Mouse (Mus musculus) thymus, adult 18-20 months (tissue): ENCODE results near the gene Tmem204.
"Not testable (repeated sequence)": the region's sequence is repeated elsewhere in the genome, so short reads cannot be mapped to it uniquely, and the experiment has no call there.

Experiments used
- DNase-seq, 2 experiments: peaks; one replicate each; pipeline ENCODE4 v3.0.0; 2022; ENCODE audit warnings: mixed read lengths in 2 of 2

Tmem204 gene

GRCm38 (mm10) chr17:25083444-25083931, at the start of gene Tmem204:
TSS of gene Tmem204 (minus strand) at chr17:25083591.
- DNase-seq, result no peak

- DNase-seq, result no peak
Measured at GRCm38 (mm10) chr17:25130060-25130459, 46.7 kb upstream of the Tmem204 start.

- DNase-seq, result no peak
Measured at GRCm38 (mm10) chr17:25127681-25128080, 44.3 kb upstream of the Tmem204 start.

GRCm38 (mm10) chr17:25127079-25127478, 43.7 kb upstream of the Tmem204 start:
- no peak for DNase-seq

- DNase-seq, result not testable (repeated sequence)
Measured at GRCm38 (mm10) chr17:25125442-25126060, 42.2 kb upstream of the Tmem204 start.

- no peak for DNase-seq
Measured at GRCm38 (mm10) chr17:25123979-25124378, 40.6 kb upstream of the Tmem204 start.

- no peak for DNase-seq
Measured at GRCm38 (mm10) chr17:25120406-25120805, 37.0 kb upstream of the Tmem204 start, which contains the start of gene Ptx4. TSS of gene Ptx4 (plus strand) at chr17:25120760.

- DNase-seq, result no peak
Measured at GRCm38 (mm10) chr17:25117263-25117662, 33.9 kb upstream of the Tmem204 start.

GRCm38 (mm10) chr17:25115664-25116432, 32.5 kb upstream of the Tmem204 start, which contains the start of gene Telo2:
TSS of gene Telo2 (minus strand) at chr17:25115967.
- peak; percentile 79 to 85 for DNase-seq

GRCm38 (mm10) chr17:25114908-25115645, 31.7 kb upstream of the Tmem204 start:
- peak in 1 of 2 experiments; percentile 14 for DNase-seq

- no peak for DNase-seq
Measured at GRCm38 (mm10) chr17:25112423-25112810, 29.0 kb upstream of the Tmem204 start.

GRCm38 (mm10) chr17:25111739-25112422, 28.5 kb upstream of the Tmem204 start:
- DNase-seq, result no peak

- no peak for DNase-seq
Measured at GRCm38 (mm10) chr17:25111220-25111619, 27.8 kb upstream of the Tmem204 start.

- DNase-seq, result no peak
Measured at GRCm38 (mm10) chr17:25110590-25110989, 27.2 kb upstream of the Tmem204 start.

- no peak for DNase-seq
Measured at GRCm38 (mm10) chr17:25109578-25109977, 26.2 kb upstream of the Tmem204 start.

- no peak for DNase-seq
Measured at GRCm38 (mm10) chr17:25107786-25108185, 24.4 kb upstream of the Tmem204 start.

GRCm38 (mm10) chr17:25101338-25101737, 17.9 kb upstream of the Tmem204 start:
- no peak for DNase-seq

- DNase-seq, result no peak
Measured at GRCm38 (mm10) chr17:25100052-25100451, 16.7 kb upstream of the Tmem204 start.

- no peak for DNase-seq
Measured at GRCm38 (mm10) chr17:25096221-25096620, 12.8 kb upstream of the Tmem204 start.

GRCm38 (mm10) chr17:25090450-25090849, 7.1 kb upstream of the Tmem204 start:
- DNase-seq, result no peak

- DNase-seq, result no peak
Measured at GRCm38 (mm10) chr17:25089158-25089557, 5.8 kb upstream of the Tmem204 start.

GRCm38 (mm10) chr17:25086724-25087123, 3.3 kb upstream of the Tmem204 start:
- no peak for DNase-seq
